Mouse (Mus musculus): ENCODE data around the gene U2af1. TPM values are rescaled to one million over a fixed set of nuclear protein-coding genes. Genes with fewer than 3 reads are reported as not detected.

Gene U2af1
- total RNA-seq, 2 experiments from 2014 or later = 178 to 310 TPM

GRCm38 (mm10) chr17:31668306-31668705 is 9.6 kb upstream of the U2af1 start:
- ATAC-seq (replicated peaks; ENCODE audit: low FRiP score, low TSS enrichment, poor library complexity, severe bottlenecking) = no peak

GRCm38 (mm10) chr17:31664760-31665159 is 6.1 kb upstream of the U2af1 start:
- peak; percentile 96 for ATAC-seq (replicated peaks; ENCODE audit: low FRiP score, low TSS enrichment, poor library complexity, severe bottlenecking)

GRCm38 (mm10) chr17:31662855-31663254 is 4.2 kb upstream of the U2af1 start:
- ATAC-seq (replicated peaks; ENCODE audit: low FRiP score, low TSS enrichment, poor library complexity, severe bottlenecking) = no peak

GRCm38 (mm10) chr17:31660661-31661250 is 2.1 kb upstream of the U2af1 start:
- no peak for ATAC-seq (replicated peaks; ENCODE audit: low FRiP score, low TSS enrichment, poor library complexity, severe bottlenecking)

GRCm38 (mm10) chr17:31658136-31658467 is 590 bp downstream of the U2af1 start:
- ATAC-seq (replicated peaks; ENCODE audit: low FRiP score, low TSS enrichment, poor library complexity, severe bottlenecking) = no peak

- no peak for ATAC-seq (replicated peaks; ENCODE audit: low FRiP score, low TSS enrichment, poor library complexity, severe bottlenecking)
Measured at GRCm38 (mm10) chr17:31657141-31657983, 1.3 kb downstream of the U2af1 start.

GRCm38 (mm10) chr17:31656682-31657081 is 2.0 kb downstream of the U2af1 start:
- ATAC-seq (replicated peaks; ENCODE audit: low FRiP score, low TSS enrichment, poor library complexity, severe bottlenecking) = no peak

- ATAC-seq (replicated peaks; ENCODE audit: low FRiP score, low TSS enrichment, poor library complexity, severe bottlenecking) = no peak
Measured at GRCm38 (mm10) chr17:31655366-31655765, 3.3 kb downstream of the U2af1 start.

- no peak for ATAC-seq (replicated peaks; ENCODE audit: low FRiP score, low TSS enrichment, poor library complexity, severe bottlenecking)
Measured at GRCm38 (mm10) chr17:31653277-31653676, 5.4 kb downstream of the U2af1 start.

GRCm38 (mm10) chr17:31652152-31652551 is 6.5 kb downstream of the U2af1 start:
- ATAC-seq (replicated peaks; ENCODE audit: low FRiP score, low TSS enrichment, poor library complexity, severe bottlenecking) = no peak

- peak; percentile 50 for ATAC-seq (replicated peaks; ENCODE audit: low FRiP score, low TSS enrichment, poor library complexity, severe bottlenecking)
Measured at GRCm38 (mm10) chr17:31646199-31647002, 12.3 kb downstream of the U2af1 start.

- ATAC-seq (replicated peaks; ENCODE audit: low FRiP score, low TSS enrichment, poor library complexity, severe bottlenecking) = no peak
Measured at GRCm38 (mm10) chr17:31642913-31643312, 15.8 kb downstream of the U2af1 start.

- ATAC-seq (replicated peaks; ENCODE audit: low FRiP score, low TSS enrichment, poor library complexity, severe bottlenecking) = no peak
Measured at GRCm38 (mm10) chr17:31642331-31642730, 16.4 kb downstream of the U2af1 start.

GRCm38 (mm10) chr17:31639651-31640050 is 19.0 kb downstream of the U2af1 start:
- no peak for ATAC-seq (replicated peaks; ENCODE audit: low FRiP score, low TSS enrichment, poor library complexity, severe bottlenecking)

GRCm38 (mm10) chr17:31637866-31638570 is 20.7 kb downstream of the U2af1 start:
- no peak for ATAC-seq (replicated peaks; ENCODE audit: low FRiP score, low TSS enrichment, poor library complexity, severe bottlenecking)

GRCm38 (mm10) chr17:31636942-31637811 is 21.5 kb downstream of the U2af1 start, which contains the start of gene Cbs:
Gene Cbs (minus strand): TSS chr17:31637238.
- ATAC-seq (replicated peaks; ENCODE audit: low FRiP score, low TSS enrichment, poor library complexity, severe bottlenecking) = peak; percentile 67

GRCm38 (mm10) chr17:31636277-31636941 is 22.3 kb downstream of the U2af1 start:
- ATAC-seq (replicated peaks; ENCODE audit: low FRiP score, low TSS enrichment, poor library complexity, severe bottlenecking) = no peak; the same call in 1 of the 2 replicates

GRCm38 (mm10) chr17:31635781-31636180 is 22.9 kb downstream of the U2af1 start:
- no peak for ATAC-seq (replicated peaks; ENCODE audit: low FRiP score, low TSS enrichment, poor library complexity, severe bottlenecking)

Measured in megakaryocyte-erythroid progenitor cell, adult 5-6 weeks (primary cell).